Mouse (Mus musculus): ENCODE results near the gene Pbld1. TPM values are rescaled to one million over a fixed set of nuclear protein-coding genes. Genes with fewer than 3 reads are reported as not detected.

Pbld1 gene
- total and polyA plus RNA-seq, 2 experiments from 2014 or later, result 0.70 TPM; not detected in 1

DNA sequence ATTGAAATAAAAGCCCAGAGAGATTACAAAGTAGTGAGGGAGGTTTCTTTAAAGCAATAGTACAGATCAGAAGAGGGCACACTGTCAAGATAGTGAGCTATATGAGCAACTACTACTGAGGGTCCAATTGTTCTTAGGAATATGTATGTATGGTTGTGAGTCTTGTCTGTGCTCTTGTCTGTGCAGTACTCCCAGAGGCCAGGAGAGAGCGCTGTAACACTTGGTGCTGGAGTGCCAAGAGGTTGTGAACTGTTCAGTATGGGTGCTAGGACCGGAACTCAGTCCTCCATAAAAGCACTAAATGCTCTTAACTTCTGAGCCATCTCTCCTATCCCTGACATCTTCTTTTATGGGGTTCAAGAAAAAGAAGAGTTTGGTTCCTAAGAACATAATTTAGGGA is 5.4 kb upstream of the Pbld1 start:
- TF ChIP-seq EP300 (IDR thresholded peaks at IDR 0.05; ENCODE audit: low read depth), result no peak
- TF ChIP-seq CTCF (IDR thresholded peaks at IDR 0.05; ENCODE audit: low read depth), result peak; percentile 7; the same call in 1 of the 2 replicates
- Histone ChIP-seq H3K4me2 (ENCODE audit: low read depth, low read length) (no peak overlapping the region), H3K9me3 (replicated peaks; ENCODE audit: control insufficient read depth, low read length) (no peaks in the 10 kb centered on the region), H3K4me3 (ENCODE audit: low read depth, low read length) (no peak overlapping the region), H3K9ac (replicated peaks; ENCODE audit: low read depth, low read length) (no peak overlapping the region), H3K36me3 (replicated peaks; ENCODE audit: control insufficient read depth, insufficient read depth, low read length) (no peaks in the 10 kb centered on the region), H3K27me3 (ENCODE audit: control insufficient read depth, insufficient read depth, low read length) (no peaks in the 10 kb centered on the region), H3K27ac (ENCODE audit: low read depth) (no peak overlapping the region), H3K4me1 (ENCODE audit: control insufficient read depth, insufficient read depth) (no peaks in the 10 kb centered on the region)
- DNase-seq (ENCODE audit: low spot score) (no peak), ATAC-seq (ENCODE audit: insufficient read depth, low read depth) (no peak)
- whole genome bisulfite sequencing, result 68% methylated on average over 2 of the region's 2 CpGs

DNA sequence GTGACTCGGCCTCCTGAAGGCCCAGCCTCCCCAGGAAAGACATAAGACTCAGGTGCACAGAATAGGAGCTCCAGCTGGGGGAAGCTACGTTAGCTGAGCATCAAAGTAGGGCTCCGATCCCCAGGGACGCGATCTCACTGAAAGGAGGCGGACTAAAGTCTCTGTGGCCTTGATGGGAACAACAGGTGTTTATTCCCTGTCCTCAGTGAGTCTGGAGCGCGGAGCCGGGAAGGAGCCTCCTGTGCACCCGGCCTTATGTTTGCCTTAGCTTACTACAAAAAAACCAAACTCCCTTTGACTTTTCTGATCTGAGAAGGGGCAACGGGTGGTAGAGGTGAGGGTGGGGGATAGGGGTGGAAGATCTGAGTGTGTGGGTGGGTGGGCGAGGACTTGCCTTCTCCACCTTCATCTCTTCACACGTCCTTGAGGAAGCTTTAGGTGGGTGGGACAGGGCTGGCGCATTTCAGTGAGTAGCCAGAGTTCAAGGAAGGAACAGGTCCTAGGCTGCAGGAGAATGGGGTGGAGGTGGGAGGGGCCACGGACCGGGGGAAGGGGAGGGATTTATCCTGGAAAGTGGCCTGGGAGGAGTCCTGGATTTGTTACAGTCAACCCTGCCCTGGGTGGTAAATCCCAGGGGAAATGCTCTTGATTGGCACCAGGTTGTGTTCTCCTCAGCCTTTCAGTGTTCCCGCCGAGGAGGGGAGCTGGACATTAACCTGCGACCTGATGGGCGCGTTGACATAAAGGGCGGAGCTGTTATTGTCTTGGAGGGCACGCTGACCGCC is 2.8 kb upstream of the Pbld1 start:
- no peaks in the 10 kb centered on the region for H3K9me3 ChIP-seq (replicated peaks; ENCODE audit: control insufficient read depth, low read length)
- ATAC-seq (ENCODE audit: insufficient read depth, low read depth), result peak; percentile 24; the same call in 1 of the 2 replicates
- H3K9ac ChIP-seq (replicated peaks; ENCODE audit: low read depth, low read length), result no peak overlapping the region
- no peak for TF ChIP-seq EP300 (IDR thresholded peaks at IDR 0.05; ENCODE audit: low read depth)
- no peak for TF ChIP-seq CTCF (IDR thresholded peaks at IDR 0.05; ENCODE audit: low read depth)
- H3K36me3 ChIP-seq (replicated peaks; ENCODE audit: control insufficient read depth, insufficient read depth, low read length), result no peaks in the 10 kb centered on the region
- no peak overlapping the region for H3K4me3 ChIP-seq (ENCODE audit: low read depth, low read length)
- H3K4me2 ChIP-seq (ENCODE audit: low read depth, low read length), result no peak overlapping the region
- no peak overlapping the region for H3K27ac ChIP-seq (ENCODE audit: low read depth)
- no peak for DNase-seq (ENCODE audit: low spot score)
- no peaks in the 10 kb centered on the region for H3K27me3 ChIP-seq (ENCODE audit: control insufficient read depth, insufficient read depth, low read length)
- WGBS, result 38% methylated on average over 24 of the region's 24 CpGs
- H3K4me1 ChIP-seq (ENCODE audit: control insufficient read depth, insufficient read depth), result peaks cover 11% of the 10 kb centered on the region

DNA sequence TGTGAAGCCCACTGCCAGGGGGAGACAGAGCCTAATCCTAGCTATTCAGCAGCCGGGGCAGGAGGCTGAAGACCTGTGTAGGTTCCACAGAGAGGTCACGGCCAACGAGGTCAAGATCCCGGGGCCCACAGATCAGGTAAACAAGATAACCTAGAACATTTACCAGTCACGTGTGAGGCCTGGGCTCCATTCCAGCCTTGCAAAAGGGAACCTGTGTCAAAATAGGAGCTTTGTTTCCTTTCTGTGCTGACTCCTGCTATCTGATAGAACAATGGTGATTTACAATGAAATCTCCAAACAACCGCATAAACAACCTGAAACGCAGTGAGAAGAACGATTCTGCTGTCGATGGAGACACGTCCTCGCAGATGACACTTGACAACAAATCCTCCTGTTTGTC is 444 bp downstream of the Pbld1 start:
- TF ChIP-seq EP300 (IDR thresholded peaks at IDR 0.05; ENCODE audit: low read depth) (no peak), CTCF (IDR thresholded peaks at IDR 0.05; ENCODE audit: low read depth) (no peak)
- Histone ChIP-seq H3K4me3 (ENCODE audit: low read depth, low read length) (no peak overlapping the region), H3K9me3 (replicated peaks; ENCODE audit: control insufficient read depth, low read length) (no peaks in the 10 kb centered on the region), H3K27me3 (ENCODE audit: control insufficient read depth, insufficient read depth, low read length) (no peaks in the 10 kb centered on the region), H3K9ac (replicated peaks; ENCODE audit: low read depth, low read length) (no peak overlapping the region), H3K36me3 (replicated peaks; ENCODE audit: control insufficient read depth, insufficient read depth, low read length) (no peaks in the 10 kb centered on the region), H3K4me1 (ENCODE audit: control insufficient read depth, insufficient read depth) (peaks cover 11% of the 10 kb centered on the region), H3K27ac (ENCODE audit: low read depth) (no peak overlapping the region), H3K4me2 (ENCODE audit: low read depth, low read length) (no peak overlapping the region)
- peak; percentile 18 for DNase-seq (ENCODE audit: low spot score)
- WGBS, result 26% methylated on average over 11 of the region's 11 CpGs
- peak; percentile 58; the same call in 1 of the 2 replicates for ATAC-seq (ENCODE audit: insufficient read depth, low read depth)

DNA sequence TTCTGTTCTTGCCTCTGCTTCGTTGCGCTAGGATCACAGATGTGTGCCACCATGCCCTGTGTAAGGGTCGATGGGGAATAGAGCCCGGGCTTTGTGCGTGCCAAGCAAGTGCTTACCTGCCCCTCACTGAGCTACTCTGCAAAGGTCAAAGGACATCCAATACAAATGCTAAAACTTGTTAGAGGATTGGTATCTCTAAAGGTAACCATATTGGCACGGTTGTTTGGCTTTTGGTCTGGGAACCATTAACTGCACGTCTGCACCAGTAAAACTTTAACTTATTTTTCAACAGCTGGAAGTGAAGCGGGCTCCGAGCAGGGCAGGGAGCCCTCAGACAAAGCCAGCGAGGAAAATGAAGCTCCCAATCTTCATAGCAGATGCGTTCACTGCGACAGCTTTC is 1.3 kb downstream of the Pbld1 start:
- WGBS, result 81% methylated on average over 12 of the region's 12 CpGs
- ATAC-seq (ENCODE audit: insufficient read depth, low read depth), result no peak
- no peak for DNase-seq (ENCODE audit: low spot score)

DNA sequence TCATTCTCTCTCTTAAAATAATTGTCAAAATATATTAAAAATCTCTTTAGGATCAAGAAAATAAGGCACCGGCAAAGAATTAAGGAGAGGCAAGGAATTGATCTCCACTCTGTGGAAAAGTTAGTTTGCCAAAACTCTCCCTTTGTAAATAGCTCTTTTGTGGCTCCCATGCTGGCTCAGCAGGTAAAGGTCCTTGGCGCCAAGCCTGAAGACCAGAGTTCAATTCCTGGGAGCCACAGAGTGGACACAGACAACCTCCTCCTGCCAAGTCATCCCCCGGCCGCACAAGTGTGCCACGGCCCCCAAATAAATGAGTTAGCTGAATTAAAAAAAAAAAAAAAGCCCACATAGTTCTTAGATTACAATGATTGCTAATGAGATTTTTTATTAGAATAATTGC is 2.7 kb downstream of the Pbld1 start:
- Histone ChIP-seq H3K27ac (ENCODE audit: low read depth) (no peak overlapping the region), H3K27me3 (ENCODE audit: control insufficient read depth, insufficient read depth, low read length) (no peaks in the 10 kb centered on the region), H3K36me3 (replicated peaks; ENCODE audit: control insufficient read depth, insufficient read depth, low read length) (no peaks in the 10 kb centered on the region), H3K9me3 (replicated peaks; ENCODE audit: control insufficient read depth, low read length) (no peaks in the 10 kb centered on the region), H3K9ac (replicated peaks; ENCODE audit: low read depth, low read length) (no peak overlapping the region), H3K4me2 (ENCODE audit: low read depth, low read length) (no peak overlapping the region), H3K4me1 (ENCODE audit: control insufficient read depth, insufficient read depth) (peaks cover 11% of the 10 kb centered on the region), H3K4me3 (ENCODE audit: low read depth, low read length) (no peak overlapping the region)
- no peak for ATAC-seq (ENCODE audit: insufficient read depth, low read depth)
- no peak for TF ChIP-seq EP300 (IDR thresholded peaks at IDR 0.05; ENCODE audit: low read depth)
- 92% methylated on average over 5 of the region's 5 CpGs for WGBS
- no peak for DNase-seq (ENCODE audit: low spot score)

More for the DNA sequence above, 1.3 kb downstream of the Pbld1 start:
- Histone ChIP-seq H3K27ac (ENCODE audit: low read depth) (no peak overlapping the region), H3K9me3 (replicated peaks; ENCODE audit: control insufficient read depth, low read length) (no peaks in the 10 kb centered on the region), H3K4me1 (ENCODE audit: control insufficient read depth, insufficient read depth) (peaks cover 11% of the 10 kb centered on the region), H3K36me3 (replicated peaks; ENCODE audit: control insufficient read depth, insufficient read depth, low read length) (no peaks in the 10 kb centered on the region), H3K27me3 (ENCODE audit: control insufficient read depth, insufficient read depth, low read length) (no peaks in the 10 kb centered on the region), H3K9ac (replicated peaks; ENCODE audit: low read depth, low read length) (no peak overlapping the region), H3K4me3 (ENCODE audit: low read depth, low read length) (no peak overlapping the region), H3K4me2 (ENCODE audit: low read depth, low read length) (no peak overlapping the region)
- TF ChIP-seq EP300 (IDR thresholded peaks at IDR 0.05; ENCODE audit: low read depth) (no peak), CTCF (IDR thresholded peaks at IDR 0.05; ENCODE audit: low read depth) (no peak)

- DNase-seq (ENCODE audit: low spot score), result no peak
- TF ChIP-seq CTCF (IDR thresholded peaks at IDR 0.05; ENCODE audit: low read depth) (no peak), EP300 (IDR thresholded peaks at IDR 0.05; ENCODE audit: low read depth) (no peak)
- WGBS, result 73% methylated on average over 7 of the region's 7 CpGs
These were observed 3.4 kb downstream of the Pbld1 start for GRCm38 (mm10) chr10:63063365-63063764.

More at GRCm38 (mm10) chr10:63063365-63063764, 3.4 kb downstream of the Pbld1 start:
- Histone ChIP-seq H3K27me3 (ENCODE audit: control insufficient read depth, insufficient read depth, low read length) (no peaks in the 10 kb centered on the region), H3K9ac (replicated peaks; ENCODE audit: low read depth, low read length) (no peak overlapping the region), H3K36me3 (replicated peaks; ENCODE audit: control insufficient read depth, insufficient read depth, low read length) (no peaks in the 10 kb centered on the region), H3K27ac (ENCODE audit: low read depth) (no peak overlapping the region), H3K4me3 (ENCODE audit: low read depth, low read length) (no peak overlapping the region), H3K4me1 (ENCODE audit: control insufficient read depth, insufficient read depth) (peaks cover 11% of the 10 kb centered on the region), H3K9me3 (replicated peaks; ENCODE audit: control insufficient read depth, low read length) (no peaks in the 10 kb centered on the region), H3K4me2 (ENCODE audit: low read depth, low read length) (no peak overlapping the region)
- no peak for ATAC-seq (ENCODE audit: insufficient read depth, low read depth)

Data from heart, postnatal 0 days (tissue).